Mouse (Mus musculus): ENCODE data around the gene Lrrc42. TPM values are rescaled to one million over a fixed set of nuclear protein-coding genes. Genes with fewer than 3 reads are reported as not detected.

Lrrc42 gene
- polyA plus RNA-seq, 1 experiment from 2014 or later = 15.0 TPM

GRCm38 (mm10) chr4:107210483-107211097, 42.7 kb downstream of the Lrrc42 start:
- WGBS (ENCODE audit: insufficient replicate concordance) = 24% methylated on average over 5 of the region's 5 CpGs
- no peak for TF ChIP-seq CTCF (IDR thresholded peaks at IDR 0.05; ENCODE audit: low read depth)
- no peak for TF ChIP-seq EP300 (IDR thresholded peaks at IDR 0.05; ENCODE audit: low read depth)
- Histone ChIP-seq H3K27me3 (ENCODE audit: insufficient read depth, low read length) (no peaks in the 10 kb centered on the region), H3K4me1 (ENCODE audit: insufficient read depth) (peaks cover 5% of the 10 kb centered on the region), H3K9me3 (ENCODE audit: low read length) (no peaks in the 10 kb centered on the region), H3K36me3 (replicated peaks; ENCODE audit: insufficient read depth, low read length) (peaks cover 6% of the 10 kb centered on the region), H3K9ac (replicated peaks) (no peak overlapping the region), H3K4me3 (ENCODE audit: low read depth, low read length) (no peak overlapping the region), H3K4me2 (ENCODE audit: low read depth, low read length) (no peak overlapping the region), H3K27ac (ENCODE audit: low read depth) (no peak overlapping the region)
- DNase-seq (no peak), ATAC-seq (peak; percentile 49; the same call in 1 of the 2 replicates)

- TF ChIP-seq EP300 (IDR thresholded peaks at IDR 0.05; ENCODE audit: low read depth) (no peak), CTCF (IDR thresholded peaks at IDR 0.05; ENCODE audit: low read depth) (no peak)
- no peak for DNase-seq
- peaks cover 5% of the 10 kb centered on the region for H3K4me1 ChIP-seq (ENCODE audit: insufficient read depth)
- H3K4me3 ChIP-seq (ENCODE audit: low read depth, low read length) = no peak within 1 kb of the TSS
- H3K36me3 ChIP-seq (replicated peaks; ENCODE audit: insufficient read depth, low read length) = peaks cover 12% of the 10 kb centered on the region
- H3K9ac ChIP-seq (replicated peaks) = no peak within 1 kb of the TSS
- no peaks in the 10 kb centered on the region for H3K27me3 ChIP-seq (ENCODE audit: insufficient read depth, low read length)
- WGBS (ENCODE audit: insufficient replicate concordance) = 93% methylated on average over 3 of the region's 3 CpGs
- no peak within 1 kb of the TSS for H3K4me2 ChIP-seq (ENCODE audit: low read depth, low read length)
- no peak within 1 kb of the TSS for H3K27ac ChIP-seq (ENCODE audit: low read depth)
- no peaks in the 10 kb centered on the region for H3K9me3 ChIP-seq (ENCODE audit: low read length)
- no peak for ATAC-seq
These were observed 44.5 kb downstream of the Lrrc42 start, which contains the start of gene Ldlrad1 for GRCm38 (mm10) chr4:107208880-107209279. Gene Ldlrad1 (plus strand): TSS chr4:107209180.

- H3K27me3 ChIP-seq (ENCODE audit: insufficient read depth, low read length) = no peaks in the 10 kb centered on the region
- H3K4me1 ChIP-seq (ENCODE audit: insufficient read depth) = peaks cover 5% of the 10 kb centered on the region
- H3K4me2 ChIP-seq (ENCODE audit: low read depth, low read length) = no peak overlapping the region
- TF ChIP-seq EP300 (IDR thresholded peaks at IDR 0.05; ENCODE audit: low read depth) = no peak
- no peak for ATAC-seq
- H3K4me3 ChIP-seq (ENCODE audit: low read depth, low read length) = no peak overlapping the region
- no peaks in the 10 kb centered on the region for H3K9me3 ChIP-seq (ENCODE audit: low read length)
- no peak overlapping the region for H3K27ac ChIP-seq (ENCODE audit: low read depth)
- H3K9ac ChIP-seq (replicated peaks) = no peak overlapping the region
- DNase-seq = no peak
- H3K36me3 ChIP-seq (replicated peaks; ENCODE audit: insufficient read depth, low read length) = peaks cover 29% of the 10 kb centered on the region
- WGBS (ENCODE audit: insufficient replicate concordance) = 90% methylated on average over 2 of the region's 2 CpGs
These were observed 46.3 kb downstream of the Lrrc42 start for GRCm38 (mm10) chr4:107207016-107207415.

- H3K4me3 ChIP-seq (ENCODE audit: low read depth, low read length) = no peak overlapping the region
- no peak overlapping the region for H3K4me2 ChIP-seq (ENCODE audit: low read depth, low read length)
- ATAC-seq = no peak
- H3K36me3 ChIP-seq (replicated peaks; ENCODE audit: insufficient read depth, low read length) = peaks cover 63% of the 10 kb centered on the region
- 78% methylated on average over 7 of the region's 7 CpGs for WGBS (ENCODE audit: insufficient replicate concordance)
- no peak for DNase-seq
- TF ChIP-seq CTCF (IDR thresholded peaks at IDR 0.05; ENCODE audit: low read depth) (no peak), EP300 (IDR thresholded peaks at IDR 0.05; ENCODE audit: low read depth) (no peak)
- no peaks in the 10 kb centered on the region for H3K9me3 ChIP-seq (ENCODE audit: low read length)
- no peaks in the 10 kb centered on the region for H3K27me3 ChIP-seq (ENCODE audit: insufficient read depth, low read length)
- H3K27ac ChIP-seq (ENCODE audit: low read depth) = no peak overlapping the region
- no peaks in the 10 kb centered on the region for H3K4me1 ChIP-seq (ENCODE audit: insufficient read depth)
- H3K9ac ChIP-seq (replicated peaks) = no peak overlapping the region
These were observed 50.3 kb downstream of the Lrrc42 start for GRCm38 (mm10) chr4:107203001-107203400.

GRCm38 (mm10) chr4:107201779-107202178, 51.6 kb downstream of the Lrrc42 start:
- Histone ChIP-seq H3K9ac (replicated peaks) (no peak overlapping the region), H3K4me1 (ENCODE audit: insufficient read depth) (no peaks in the 10 kb centered on the region), H3K36me3 (replicated peaks; ENCODE audit: insufficient read depth, low read length) (peaks cover 73% of the 10 kb centered on the region), H3K4me3 (ENCODE audit: low read depth, low read length) (no peak overlapping the region), H3K27ac (ENCODE audit: low read depth) (no peak overlapping the region), H3K27me3 (ENCODE audit: insufficient read depth, low read length) (no peaks in the 10 kb centered on the region), H3K4me2 (ENCODE audit: low read depth, low read length) (no peak overlapping the region), H3K9me3 (ENCODE audit: low read length) (no peaks in the 10 kb centered on the region)
- DNase-seq = no peak
- 87% methylated on average over 3 of the region's 3 CpGs for WGBS (ENCODE audit: insufficient replicate concordance)
- TF ChIP-seq EP300 (IDR thresholded peaks at IDR 0.05; ENCODE audit: low read depth) = no peak
- no peak for TF ChIP-seq CTCF (IDR thresholded peaks at IDR 0.05; ENCODE audit: low read depth)
- ATAC-seq = no peak

GRCm38 (mm10) chr4:107198072-107198471, 55.3 kb downstream of the Lrrc42 start:
- ATAC-seq (no peak), DNase-seq (no peak)
- WGBS (ENCODE audit: insufficient replicate concordance) = 88% methylated on average over 5 of the region's 5 CpGs
- Histone ChIP-seq H3K4me3 (ENCODE audit: low read depth, low read length) (no peak overlapping the region), H3K9me3 (ENCODE audit: low read length) (no peaks in the 10 kb centered on the region), H3K4me2 (ENCODE audit: low read depth, low read length) (no peak overlapping the region), H3K27me3 (ENCODE audit: insufficient read depth, low read length) (no peaks in the 10 kb centered on the region), H3K36me3 (replicated peaks; ENCODE audit: insufficient read depth, low read length) (peaks cover 78% of the 10 kb centered on the region), H3K27ac (ENCODE audit: low read depth) (no peak overlapping the region), H3K4me1 (ENCODE audit: insufficient read depth) (no peaks in the 10 kb centered on the region), H3K9ac (replicated peaks) (no peak overlapping the region)
- TF ChIP-seq CTCF (IDR thresholded peaks at IDR 0.05; ENCODE audit: low read depth) (no peak), EP300 (IDR thresholded peaks at IDR 0.05; ENCODE audit: low read depth) (no peak)
